Mouse (Mus musculus) spleen, postnatal 4 days (tissue): ENCODE data around the gene Olfr1457.

ENCODE experiments used
- DNase-seq, 2 experiments: peaks; one replicate each; pipeline ENCODE4 v3.0.0; 2022; ENCODE audit warnings: low spot score in 2 of 2

The Olfr1457 gene

GRCm38 (mm10) chr19:13097791-13098190 lies at the start of gene Olfr1457:
Gene Olfr1457 (minus strand): TSS chr19:13097891.
- no peak for DNase-seq

DNA sequence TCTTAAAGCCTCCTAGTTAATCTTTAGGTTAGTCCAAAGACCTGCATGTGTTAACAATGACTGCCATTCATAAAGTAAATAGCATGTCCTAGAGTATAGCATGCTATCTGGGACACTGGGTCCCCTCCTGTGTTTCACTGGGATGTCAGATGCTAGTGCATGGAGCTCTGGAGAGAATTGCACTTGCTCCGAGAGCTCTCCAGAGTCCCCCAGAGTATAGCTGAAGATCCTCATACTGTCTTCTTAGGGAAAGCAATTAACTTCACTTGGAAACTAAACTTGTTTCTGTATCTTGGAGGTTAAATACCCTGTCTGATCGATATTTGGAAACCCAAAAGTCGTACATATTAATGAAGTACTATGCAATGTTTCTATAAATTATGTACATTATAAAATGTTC lies 9.0 kb upstream of the Olfr1457 start, which contains the start of gene Olfr1458:
Olfr1458 (minus strand) TSS at position 101 of the 400 bp plus-strand sequence.
- DNase-seq, result no peak

DNA sequence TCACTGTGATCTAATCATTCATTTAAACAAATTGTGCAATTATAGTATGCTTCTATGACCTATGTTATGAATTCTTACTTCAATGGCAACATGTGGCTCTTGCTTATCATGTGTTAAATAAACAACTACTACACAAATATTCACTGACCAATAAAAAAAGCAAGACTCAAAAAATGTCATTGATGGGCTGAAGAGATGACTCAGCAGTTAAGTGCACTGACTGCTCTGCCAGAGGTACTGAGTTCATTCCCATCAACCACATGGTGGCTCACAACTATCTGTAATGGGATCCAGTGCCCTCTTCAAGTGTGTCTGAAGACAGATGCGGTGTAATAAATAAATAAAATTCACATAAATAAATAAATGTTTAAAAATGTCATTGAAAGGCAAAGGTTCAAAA lies 3.8 kb downstream of the Olfr1457 start:
- no peak for DNase-seq

DNA sequence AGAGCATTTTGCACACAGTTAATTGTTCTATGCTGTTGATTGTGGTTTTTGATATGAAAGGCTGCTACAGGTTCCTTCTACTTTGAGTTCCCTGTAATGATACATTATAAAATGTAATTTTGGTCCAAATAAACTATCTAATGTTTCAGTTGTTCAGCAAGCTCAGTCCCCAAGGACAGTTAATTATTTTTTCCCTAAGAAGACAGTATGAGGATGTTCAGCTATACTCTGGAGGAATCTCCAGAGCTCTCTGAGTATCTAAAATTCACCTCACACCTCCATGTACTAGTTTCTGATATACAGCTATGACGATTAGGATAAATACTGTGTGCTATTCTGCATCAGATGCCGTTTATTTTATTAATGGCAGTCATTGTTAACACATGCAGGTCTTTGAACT lies 37.4 kb downstream of the Olfr1457 start, which contains the start of gene Olfr1454:
Olfr1454 (plus strand) TSS at position 301 of the 400 bp plus-strand sequence.
- no peak for DNase-seq
